Mouse (Mus musculus): ENCODE measurements around the gene Triap1. TPM values are rescaled to one million over a fixed set of nuclear protein-coding genes. Genes with fewer than 3 reads are reported as not detected.
"Not testable (repeated sequence)": the region's sequence is repeated elsewhere in the genome, so short reads cannot be mapped to it uniquely, and the experiment has no call there.

Triap1 gene
- polyA plus RNA-seq (2016; fragmentation: Nextera tagmentation; extraction: Ambion mirVana), result 38.1 and 38.8 TPM in 2 replicates

DNA sequence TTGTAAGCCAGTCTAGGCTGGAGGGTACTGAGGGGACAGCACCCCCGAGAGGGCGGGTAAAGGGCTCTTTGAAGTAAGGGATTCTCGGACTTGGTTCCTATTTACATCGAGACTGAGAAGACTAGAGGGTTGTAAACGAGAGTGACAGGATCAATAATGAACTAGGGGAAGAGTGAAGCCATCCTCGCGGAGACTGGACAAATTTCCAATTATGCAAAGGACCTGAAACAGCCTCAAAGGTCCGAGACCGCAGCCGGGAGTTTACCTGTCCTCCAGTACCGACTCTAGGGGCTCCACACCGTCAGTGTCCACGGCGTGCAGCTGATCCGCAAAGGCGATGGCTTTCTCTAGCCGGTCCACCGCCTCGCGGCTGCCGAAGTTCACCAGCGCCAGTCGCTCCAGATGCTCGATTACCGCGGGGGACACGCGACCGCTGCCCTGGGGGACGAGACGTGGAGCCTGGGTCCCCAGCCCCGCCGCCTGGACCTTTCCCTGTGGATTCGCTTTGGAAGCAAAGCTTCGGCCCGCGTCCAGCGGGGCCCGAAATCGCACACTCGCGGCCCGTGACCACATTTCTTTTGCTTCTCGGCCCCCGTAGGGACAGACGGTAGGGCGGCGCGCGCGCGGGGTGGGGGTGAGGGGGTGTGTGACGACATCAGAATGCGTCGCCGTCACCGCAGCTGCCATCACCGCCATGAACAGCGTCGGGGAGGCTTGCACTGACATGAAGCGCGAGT, at the start of gene Triap1, which contains the start of gene Gatc:
Gene Triap1 (plus strand): TSS at position 649 of the 737 bp plus-strand sequence.
Gene Gatc (minus strand): TSS at position 602 of the 737 bp plus-strand sequence.
- Histone ChIP-seq H3K36me3 (peaks cover 54% of the 10 kb centered on the region), H3K9me3 (replicated peaks) (no peaks in the 10 kb centered on the region), H3K4me3 (peak within 1 kb of the TSS; percentile 65), H3K4me1 (replicated peaks) (peaks cover 15% of the 10 kb centered on the region), H3K27me3 (replicated peaks) (no peaks in the 10 kb centered on the region), H3K27ac (ENCODE audit: poor library complexity, severe bottlenecking) (peak within 1 kb of the TSS; percentile 49), H3K9ac (peak within 1 kb of the TSS; percentile 79), H3K4me2 (peak within 1 kb of the TSS; percentile 85)
- under 1% methylated on average over 62 of the region's 62 CpGs for WGBS
- peak; percentile 93 for ATAC-seq (ENCODE audit: insufficient number of reproducible peaks, low FRiP score)

DNA sequence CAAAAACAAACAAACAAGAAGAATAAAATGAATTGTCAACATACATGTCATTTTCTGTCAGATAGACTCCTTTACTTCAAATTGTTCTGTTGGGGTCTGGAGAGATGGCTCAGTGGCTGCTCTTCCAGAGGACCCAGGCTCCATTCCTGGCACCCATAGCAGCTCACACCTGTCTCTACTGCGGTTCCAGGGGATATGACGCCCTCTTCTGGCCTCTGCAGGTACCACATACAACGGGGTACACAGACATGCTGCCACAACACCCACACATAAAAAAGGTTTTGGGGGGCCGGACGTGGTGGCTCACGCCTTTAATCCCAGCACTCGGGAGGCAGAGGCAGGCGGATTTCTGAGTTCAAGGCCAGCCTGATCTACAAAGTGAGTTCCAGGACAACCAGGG, 46.9 kb upstream of the Triap1 start:
- Histone ChIP-seq H3K36me3 (peaks cover 86% of the 10 kb centered on the region), H3K27me3 (replicated peaks) (no peaks in the 10 kb centered on the region), H3K27ac (ENCODE audit: poor library complexity, severe bottlenecking) (no peak overlapping the region), H3K9ac (no peak overlapping the region), H3K4me1 (replicated peaks) (peaks cover 20% of the 10 kb centered on the region), H3K9me3 (replicated peaks) (no peaks in the 10 kb centered on the region), H3K4me2 (no peak overlapping the region), H3K4me3 (no peak overlapping the region)
- WGBS, result 90% methylated on average over 8 of the region's 8 CpGs
- no peak for ATAC-seq (ENCODE audit: insufficient number of reproducible peaks, low FRiP score)

DNA sequence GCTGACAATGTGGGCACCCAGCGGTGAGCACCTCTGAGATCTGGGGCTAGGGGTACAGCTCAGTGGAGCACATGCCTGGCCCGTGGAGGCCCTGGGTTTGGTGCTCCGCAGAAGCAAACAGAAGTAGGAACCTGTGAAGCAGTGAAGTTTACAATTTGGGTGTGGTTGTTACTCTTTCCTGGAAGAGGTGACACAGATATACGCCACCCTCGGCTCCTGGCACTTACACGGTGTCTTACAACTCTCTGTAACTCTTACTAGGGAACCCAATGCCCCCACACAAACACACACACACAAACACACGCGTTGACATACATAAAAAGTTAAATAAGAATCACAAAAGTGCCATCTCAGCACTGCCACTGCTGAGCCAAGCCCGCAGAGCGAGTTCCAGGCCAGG, 44.7 kb upstream of the Triap1 start:
- H3K4me1 ChIP-seq (replicated peaks), result peaks cover 24% of the 10 kb centered on the region
- no peaks in the 10 kb centered on the region for H3K27me3 ChIP-seq (replicated peaks)
- H3K36me3 ChIP-seq, result peaks cover 70% of the 10 kb centered on the region
- H3K4me2 ChIP-seq, result no peak overlapping the region
- H3K9ac ChIP-seq, result no peak overlapping the region
- WGBS, result 78% methylated on average over 10 of the region's 10 CpGs
- no peak overlapping the region for H3K27ac ChIP-seq (ENCODE audit: poor library complexity, severe bottlenecking)
- H3K4me3 ChIP-seq, result no peak overlapping the region
- no peak for ATAC-seq (ENCODE audit: insufficient number of reproducible peaks, low FRiP score)
- H3K9me3 ChIP-seq (replicated peaks), result no peaks in the 10 kb centered on the region

DNA sequence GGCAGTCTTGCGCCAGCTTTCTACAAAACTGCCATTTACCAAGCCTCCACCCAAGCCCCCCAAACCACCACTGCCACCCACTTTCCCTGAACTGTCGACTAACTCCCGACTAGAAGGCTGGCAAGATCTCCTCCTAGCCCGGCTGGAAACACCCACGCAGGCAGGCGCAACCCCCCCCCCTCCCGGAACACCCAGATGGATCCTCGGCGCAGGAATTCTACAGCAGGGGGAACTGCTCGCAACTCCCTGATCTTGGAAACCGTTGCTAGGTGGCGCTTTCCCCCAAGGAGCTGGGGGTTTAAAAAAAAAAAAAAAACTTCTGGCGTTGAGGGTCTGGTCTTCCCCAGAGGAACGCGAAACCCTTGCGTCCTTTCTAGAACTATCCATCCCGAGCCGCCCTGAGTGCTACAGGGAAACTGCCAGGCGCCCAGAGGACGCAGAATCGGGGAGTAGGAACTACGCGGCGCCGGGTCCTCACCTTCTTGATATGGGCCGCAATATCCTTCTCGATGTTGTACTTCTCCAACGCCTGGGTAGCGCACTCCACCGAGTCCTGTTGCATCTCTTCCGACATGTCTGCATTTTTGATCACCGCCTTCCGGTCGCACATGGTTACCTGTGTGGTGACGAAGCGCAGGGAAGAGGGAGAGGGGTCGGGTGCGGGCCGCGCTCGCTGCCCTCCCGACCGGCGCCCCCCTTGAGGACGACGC, 40.8 kb upstream of the Triap1 start:
- H3K27ac ChIP-seq (ENCODE audit: poor library complexity, severe bottlenecking), result peak overlapping the region; percentile 91
- peak overlapping the region; percentile 92 for H3K9ac ChIP-seq
- peak overlapping the region; percentile 85 for H3K4me2 ChIP-seq
- no peaks in the 10 kb centered on the region for H3K27me3 ChIP-seq (replicated peaks)
- H3K36me3 ChIP-seq, result peaks cover 40% of the 10 kb centered on the region
- peak overlapping the region; percentile 88 for H3K4me3 ChIP-seq
- peaks cover 29% of the 10 kb centered on the region for H3K4me1 ChIP-seq (replicated peaks)
- H3K9me3 ChIP-seq (replicated peaks), result no peaks in the 10 kb centered on the region
- WGBS, result under 1% methylated on average over 46 of the region's 46 CpGs
- ATAC-seq (ENCODE audit: insufficient number of reproducible peaks, low FRiP score), result no peak; the same call in 1 of the 2 replicates

DNA sequence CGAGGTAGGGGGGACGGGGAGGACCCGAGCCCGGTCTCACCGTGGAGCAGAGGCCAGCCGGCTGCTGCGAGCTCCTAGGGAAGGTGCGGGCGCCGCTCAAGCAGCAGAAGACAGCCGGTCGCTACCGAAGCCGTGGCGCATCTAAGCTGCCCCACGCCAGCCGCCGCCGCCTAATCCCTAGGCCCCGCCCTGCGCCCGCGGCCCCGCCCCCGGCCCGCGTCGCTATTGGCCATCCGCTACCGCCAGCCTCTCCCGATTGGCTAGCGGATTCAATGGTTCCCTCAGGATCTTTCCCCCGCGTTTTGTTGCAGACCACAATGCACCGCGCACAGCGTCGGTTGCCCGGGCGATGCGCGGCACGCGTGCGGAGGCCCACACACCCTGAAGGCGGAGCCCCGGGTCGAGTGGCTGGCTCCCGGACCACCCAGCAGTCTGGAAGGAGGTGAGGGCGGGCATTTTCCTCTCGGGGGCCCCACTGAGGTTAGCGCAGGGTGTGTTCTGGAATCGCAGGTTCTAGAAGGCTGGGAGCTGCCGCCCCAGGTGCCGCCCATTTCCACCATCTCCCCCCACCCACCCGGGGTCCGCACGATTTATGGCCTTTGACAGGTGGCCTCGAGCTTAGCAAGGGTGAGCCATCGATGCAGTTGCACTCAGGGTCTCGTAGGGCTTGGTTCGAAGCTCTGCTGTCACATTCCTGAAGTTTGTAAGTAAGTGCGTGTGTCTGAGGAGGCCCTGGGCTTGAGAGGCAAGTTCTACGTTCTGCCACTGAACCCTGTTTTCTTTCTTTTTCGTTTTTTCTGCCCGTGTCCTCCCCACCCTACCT, 40.0 kb upstream of the Triap1 start, which contains the start of gene Dynll1:
Gene Dynll1 (minus strand): TSS at position 208 of the 823 bp plus-strand sequence.
- under 1% methylated on average over 59 of the region's 66 CpGs for WGBS
- H3K4me2 ChIP-seq, result peak within 1 kb of the TSS; percentile 85
- H3K4me1 ChIP-seq (replicated peaks), result peaks cover 27% of the 10 kb centered on the region
- H3K36me3 ChIP-seq, result peaks cover 33% of the 10 kb centered on the region
- peak within 1 kb of the TSS; percentile 88 for H3K4me3 ChIP-seq
- no peaks in the 10 kb centered on the region for H3K9me3 ChIP-seq (replicated peaks)
- ATAC-seq (ENCODE audit: insufficient number of reproducible peaks, low FRiP score), result peak; percentile 98
- H3K9ac ChIP-seq, result peak within 1 kb of the TSS; percentile 92
- peak within 1 kb of the TSS; percentile 91 for H3K27ac ChIP-seq (ENCODE audit: poor library complexity, severe bottlenecking)
- no peaks in the 10 kb centered on the region for H3K27me3 ChIP-seq (replicated peaks)

DNA sequence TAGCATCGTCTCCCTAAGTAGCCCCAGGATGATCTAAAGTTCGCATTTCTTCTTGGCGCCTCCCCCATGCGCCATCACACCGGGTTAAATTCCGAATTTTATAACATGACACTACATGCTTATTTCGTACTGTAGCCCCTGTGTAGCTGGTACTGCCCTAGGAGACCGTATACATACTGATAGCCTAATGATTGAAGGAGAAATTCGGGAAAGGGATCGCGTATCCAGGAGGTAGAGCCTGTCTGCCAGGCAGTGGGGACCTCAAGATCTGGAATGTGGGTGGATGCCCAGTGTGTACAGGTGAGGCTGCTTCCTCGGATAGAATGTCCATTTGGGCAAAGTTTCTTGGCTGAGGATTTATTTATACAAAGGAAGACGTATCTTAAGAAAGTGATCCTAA, 39.4 kb upstream of the Triap1 start:
- H3K4me3 ChIP-seq, result peak overlapping the region; percentile 88
- H3K27me3 ChIP-seq (replicated peaks), result no peaks in the 10 kb centered on the region
- H3K4me1 ChIP-seq (replicated peaks), result peaks cover 27% of the 10 kb centered on the region
- peaks cover 27% of the 10 kb centered on the region for H3K36me3 ChIP-seq
- H3K9ac ChIP-seq, result peak overlapping the region; percentile 74
- no peak for ATAC-seq (ENCODE audit: insufficient number of reproducible peaks, low FRiP score)
- peak overlapping the region; percentile 85 for H3K4me2 ChIP-seq
- 32% methylated on average over 13 of the region's 13 CpGs for WGBS
- no peaks in the 10 kb centered on the region for H3K9me3 ChIP-seq (replicated peaks)
- H3K27ac ChIP-seq (ENCODE audit: poor library complexity, severe bottlenecking), result peak overlapping the region; percentile 66; the same call in 1 of the 2 replicates

DNA sequence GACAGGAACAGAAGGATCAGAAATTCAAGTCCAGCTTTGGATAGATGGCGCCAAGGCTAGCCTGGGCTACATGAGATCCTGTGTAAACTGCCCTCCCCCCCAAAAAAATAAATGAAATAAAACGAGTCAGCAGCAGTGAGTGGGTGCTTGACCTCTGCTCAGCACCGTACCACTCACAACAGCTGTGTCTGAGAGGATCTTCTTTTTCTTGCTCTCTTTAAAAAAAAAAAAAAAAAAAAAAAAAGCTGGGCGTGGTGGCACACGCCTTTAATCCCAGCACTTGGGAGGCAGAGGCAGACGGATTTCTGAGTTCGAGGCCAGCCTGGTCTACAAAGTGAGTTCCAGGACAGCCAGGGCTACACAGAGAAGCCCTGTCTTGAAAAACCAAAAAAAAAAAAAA, 38.8 kb upstream of the Triap1 start:
- not testable (repeated sequence) for H3K9ac ChIP-seq
- 73% methylated on average over 6 of the region's 7 CpGs for WGBS
- H3K4me2 ChIP-seq, result peak overlapping the region; percentile 85; the same call in 1 of the 2 replicates

DNA sequence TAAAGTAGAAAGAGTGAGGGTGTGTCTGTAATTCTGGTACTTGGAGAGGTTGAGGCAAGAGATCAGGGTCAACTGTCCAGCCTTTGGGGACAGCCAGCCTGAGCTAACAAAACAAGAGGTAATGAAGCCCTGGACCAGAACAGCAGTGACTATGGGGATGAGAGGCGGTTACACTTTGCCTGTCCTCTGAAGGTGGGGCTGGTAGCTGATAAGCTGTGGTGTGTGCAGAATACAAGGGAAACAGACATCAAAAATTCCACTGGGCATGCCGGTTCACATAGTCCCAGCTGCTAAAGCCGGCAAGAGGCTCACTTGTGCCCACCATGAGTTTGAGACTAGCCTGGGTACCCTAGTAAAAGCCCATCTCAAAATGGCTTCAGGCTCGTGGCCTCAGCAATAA, 28.7 kb upstream of the Triap1 start:
- H3K4me1 ChIP-seq (replicated peaks), result peaks cover 28% of the 10 kb centered on the region
- 60% methylated on average over 4 of the region's 4 CpGs for WGBS
- H3K4me3 ChIP-seq, result no peak overlapping the region
- peak; percentile 56 for ATAC-seq (ENCODE audit: insufficient number of reproducible peaks, low FRiP score)
- H3K36me3 ChIP-seq, result no peaks in the 10 kb centered on the region
- H3K9ac ChIP-seq, result no peak overlapping the region
- peak overlapping the region; percentile 10; the same call in 1 of the 2 replicates for H3K27ac ChIP-seq (ENCODE audit: poor library complexity, severe bottlenecking)
- no peak overlapping the region for H3K4me2 ChIP-seq
- no peaks in the 10 kb centered on the region for H3K27me3 ChIP-seq (replicated peaks)
- H3K9me3 ChIP-seq (replicated peaks), result no peaks in the 10 kb centered on the region

More for the DNA sequence above, 38.8 kb upstream of the Triap1 start:
- not testable (repeated sequence) for H3K27me3 ChIP-seq (replicated peaks); H3K4me3 ChIP-seq; ATAC-seq (ENCODE audit: insufficient number of reproducible peaks, low FRiP score); H3K9me3 ChIP-seq (replicated peaks); H3K27ac ChIP-seq (ENCODE audit: poor library complexity, severe bottlenecking)
- Histone ChIP-seq H3K4me1 (replicated peaks) (peaks cover 24% of the 10 kb centered on the region), H3K36me3 (peaks cover 21% of the 10 kb centered on the region)

DNA sequence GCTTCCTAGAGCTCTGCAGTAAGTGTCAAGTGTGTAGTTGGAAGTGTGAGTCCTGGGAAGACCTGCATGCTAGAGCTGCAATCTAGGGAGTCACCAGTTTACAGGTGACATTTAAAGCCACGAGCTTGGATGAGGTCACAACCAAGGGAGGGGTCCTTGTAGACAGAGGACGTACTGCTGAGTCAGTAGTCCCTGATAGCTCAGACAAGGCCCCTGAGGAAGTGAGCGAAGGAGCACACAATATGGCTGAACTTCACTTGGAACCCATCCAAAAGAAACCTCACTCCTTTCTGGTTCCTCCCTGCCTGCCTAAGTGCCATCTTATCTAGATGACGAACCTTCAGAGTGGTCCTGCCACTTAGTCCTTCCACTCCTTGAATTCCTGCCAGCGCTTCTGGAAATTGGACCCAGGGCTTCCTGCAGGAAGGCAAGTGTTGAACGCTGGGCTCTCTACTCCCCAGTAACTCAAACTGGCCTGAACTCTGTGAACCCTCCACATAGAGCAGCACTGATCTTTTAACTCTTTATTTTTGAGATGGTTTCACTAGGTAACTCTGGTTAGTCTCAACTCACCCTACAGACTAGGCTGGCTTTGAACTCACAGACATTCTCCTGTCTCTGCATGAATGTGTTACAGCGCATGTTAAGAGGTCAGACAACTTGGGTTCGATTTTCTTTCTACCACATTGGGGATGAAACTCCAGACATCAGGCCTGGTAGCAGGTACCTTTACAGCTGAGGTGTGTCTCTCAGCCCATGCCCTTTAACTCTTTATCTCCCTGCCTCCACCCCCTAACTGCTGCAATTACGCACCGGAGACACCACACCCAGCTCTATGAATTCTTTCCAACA, 28.0 kb upstream of the Triap1 start:
- Histone ChIP-seq H3K27ac (ENCODE audit: poor library complexity, severe bottlenecking) (peak overlapping the region; percentile 10; the same call in 1 of the 2 replicates), H3K4me2 (no peak overlapping the region)

DNA sequence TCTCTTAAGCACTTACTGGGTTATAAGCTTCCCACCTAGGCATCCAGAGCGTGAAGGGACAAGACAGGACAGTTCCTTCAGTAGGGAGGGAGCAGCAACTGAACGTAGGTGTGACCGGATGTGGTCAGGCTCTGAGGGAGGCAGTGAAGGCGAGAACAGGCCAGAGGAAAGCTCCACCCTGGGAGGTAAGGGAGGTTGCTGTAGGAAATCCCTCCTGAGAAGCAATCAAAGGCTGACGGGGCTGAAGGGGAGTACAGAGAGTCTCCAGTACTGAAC, 27.4 kb upstream of the Triap1 start:
- H3K4me1 ChIP-seq (replicated peaks), result peaks cover 41% of the 10 kb centered on the region
- no peak overlapping the region for H3K4me3 ChIP-seq
- 39% methylated on average over 5 of the region's 5 CpGs for WGBS
- H3K36me3 ChIP-seq, result no peaks in the 10 kb centered on the region
- no peak overlapping the region for H3K9ac ChIP-seq
- no peaks in the 10 kb centered on the region for H3K9me3 ChIP-seq (replicated peaks)
- H3K27me3 ChIP-seq (replicated peaks), result no peaks in the 10 kb centered on the region
- H3K4me2 ChIP-seq, result no peak overlapping the region
- no peak for ATAC-seq (ENCODE audit: insufficient number of reproducible peaks, low FRiP score)
- no peak overlapping the region; the same call in 1 of the 2 replicates for H3K27ac ChIP-seq (ENCODE audit: poor library complexity, severe bottlenecking)

More for the DNA sequence above, 28.0 kb upstream of the Triap1 start:
- Histone ChIP-seq H3K9ac (no peak overlapping the region), H3K36me3 (no peaks in the 10 kb centered on the region), H3K4me1 (replicated peaks) (peaks cover 35% of the 10 kb centered on the region), H3K27me3 (replicated peaks) (no peaks in the 10 kb centered on the region), H3K9me3 (replicated peaks) (no peaks in the 10 kb centered on the region), H3K4me3 (no peak overlapping the region)
- ATAC-seq (ENCODE audit: insufficient number of reproducible peaks, low FRiP score), result peak; percentile 85
- WGBS, result 40% methylated on average over 10 of the region's 10 CpGs
